Mouse (Mus musculus) heart, embryonic 13.5 days (tissue): ENCODE data around the gene Lrrc45. TPM values are rescaled to one million over a fixed set of nuclear protein-coding genes. Genes with fewer than 3 reads are reported as not detected.
A peak's percentile ranks its signal among the peaks of the same experiment; 100 is the strongest.
"Not testable (repeated sequence)": the region's sequence is repeated elsewhere in the genome, so short reads cannot be mapped to it uniquely, and the experiment has no call there.

Experiments used
- ATAC-seq: fragments of 200-750 bp; cut with Nextera tagmentation; 2 replicates; pipeline ENCODE4 v1.8.0; 2017; ENCODE audit warnings: moderate TSS enrichment; ENCODE audit not compliant: insufficient number of reproducible peaks, low FRiP score, low TSS enrichment; ENCODE audit errors: extremely low read depth
- H3K27ac ChIP-seq: fragments of 300-500 bp; sonication (generic); replicated peaks from 2 replicates; pipeline ENCODE4 v1.5.1; 2015; ENCODE audit warnings: moderate library complexity, mild to moderate bottlenecking, inconsistent platforms
- H3K27me3 ChIP-seq: fragments of 300-500 bp; sonication (generic); replicated peaks from 2 replicates; pipeline ENCODE4 v1.6.1; 2015; ENCODE audit warnings: mild to moderate bottlenecking, inconsistent platforms
- H3K36me3 ChIP-seq: fragments of 300-500 bp; sonication (generic); 2 replicates; pipeline ENCODE4 v1.6.1; 2015; ENCODE audit warnings: mild to moderate bottlenecking, inconsistent platforms
- H3K4me1 ChIP-seq: fragments of 300-500 bp; sonication (generic); 2 replicates; pipeline ENCODE4 v1.6.1; 2015; ENCODE audit warnings: inconsistent platforms
- H3K4me2 ChIP-seq: fragments of 300-500 bp; sonication (generic); 2 replicates; pipeline ENCODE4 v1.6.1; 2015; ENCODE audit warnings: inconsistent platforms, mild to moderate bottlenecking, moderate library complexity
- H3K4me3 ChIP-seq: fragments of 300-500 bp; sonication (generic); 2 replicates; pipeline ENCODE4 v1.5.1; 2015; ENCODE audit warnings: moderate library complexity, mild to moderate bottlenecking, inconsistent platforms
- H3K9ac ChIP-seq: fragments of 300-500 bp; sonication (generic); 2 replicates; pipeline ENCODE4 v1.6.1; 2015; ENCODE audit warnings: inconsistent platforms, mild to moderate bottlenecking, moderate library complexity
- H3K9me3 ChIP-seq: fragments of 300-500 bp; sonication (generic); 2 replicates; pipeline ENCODE4 v1.6.1; 2016; ENCODE audit warnings: inconsistent platforms
- WGBS: fragments of 180-500 bp; shearing (Covaris S2); methylation state at CpG from one replicate; pipeline ENCODE4 v1.1.7; 2015; ENCODE audit warnings: mixed read lengths; 5-methylcytosine and 5-hydroxymethylcytosine counted together
- polyA plus RNA-seq: library from polyadenylated mRNA; unstranded; fragments of >200 nt; fragmentation: Nextera tagmentation; extraction: Ambion mirVana; gene quantifications from 2 replicates; pipeline ENCODE4 v1.2.1, GENCODE M21; 2015

Lrrc45 gene
- 27.8 and 28.1 TPM in 2 replicates for polyA plus RNA-seq

DNA sequence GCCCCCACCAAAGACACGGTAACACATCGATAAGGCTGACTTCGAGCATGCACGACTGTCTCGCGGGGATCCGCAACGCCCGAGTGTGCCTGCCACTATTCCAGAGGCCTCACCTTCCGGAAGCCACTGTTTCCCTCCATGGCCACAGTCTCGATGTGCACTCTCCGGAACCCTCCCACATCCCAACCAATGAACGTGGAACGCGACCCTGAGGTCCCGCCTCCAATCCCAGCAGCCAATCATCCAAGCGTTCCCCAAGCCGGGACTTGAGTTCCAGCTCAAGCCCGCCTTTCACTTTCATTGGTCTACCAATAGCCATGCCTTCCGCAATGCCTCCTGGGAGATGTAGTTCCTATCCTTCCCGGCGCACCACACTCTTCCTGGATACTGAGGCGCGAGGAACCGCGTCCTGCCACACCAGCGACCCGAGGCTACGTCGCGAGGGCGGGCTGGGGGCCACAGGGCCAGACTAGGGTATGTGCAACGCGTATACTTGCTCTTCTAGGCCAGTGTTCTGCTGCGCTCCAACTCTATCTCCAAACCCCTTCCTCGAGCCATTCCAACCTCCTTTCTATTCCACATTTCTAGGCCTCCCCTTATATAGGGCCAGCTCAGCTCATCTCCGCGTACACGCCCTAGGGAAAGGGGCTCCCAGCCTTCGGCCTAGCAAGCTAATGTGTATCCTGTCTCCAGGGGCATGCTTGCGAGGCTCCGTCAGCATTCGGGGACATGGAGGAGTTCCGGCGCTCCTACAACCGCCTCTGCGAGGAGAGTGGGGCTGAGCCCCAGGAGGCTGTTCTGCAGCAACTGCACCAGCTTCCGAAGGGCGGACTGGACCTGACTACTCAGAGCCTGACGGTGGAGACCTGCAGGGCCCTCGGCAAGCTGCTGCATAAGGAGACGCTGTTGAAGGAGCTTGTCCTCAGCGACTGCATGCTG is at the start of gene Lrrc45, which contains the start of gene Cenpx:
TSS of gene Lrrc45 (plus strand) at position 346 of the 939 bp plus-strand sequence.
TSS of gene Cenpx (minus strand) at position 159 of the 939 bp plus-strand sequence.
- H3K4me3 ChIP-seq, result peak within 1 kb of the TSS; percentile 69
- H3K4me2 ChIP-seq, result peak within 1 kb of the TSS; percentile 89
- WGBS, result 3% methylated on average over 53 of the region's 53 CpGs
- H3K9me3 ChIP-seq, result no peaks in the 10 kb centered on the region
- H3K36me3 ChIP-seq, result peaks cover 61% of the 10 kb centered on the region
- ATAC-seq, result peak; percentile 91
- H3K4me1 ChIP-seq, result peaks cover 20% of the 10 kb centered on the region
- no peaks in the 10 kb centered on the region for H3K27me3 ChIP-seq
- peak within 1 kb of the TSS; percentile 76 for H3K27ac ChIP-seq
- H3K9ac ChIP-seq, result peak within 1 kb of the TSS; percentile 86

DNA sequence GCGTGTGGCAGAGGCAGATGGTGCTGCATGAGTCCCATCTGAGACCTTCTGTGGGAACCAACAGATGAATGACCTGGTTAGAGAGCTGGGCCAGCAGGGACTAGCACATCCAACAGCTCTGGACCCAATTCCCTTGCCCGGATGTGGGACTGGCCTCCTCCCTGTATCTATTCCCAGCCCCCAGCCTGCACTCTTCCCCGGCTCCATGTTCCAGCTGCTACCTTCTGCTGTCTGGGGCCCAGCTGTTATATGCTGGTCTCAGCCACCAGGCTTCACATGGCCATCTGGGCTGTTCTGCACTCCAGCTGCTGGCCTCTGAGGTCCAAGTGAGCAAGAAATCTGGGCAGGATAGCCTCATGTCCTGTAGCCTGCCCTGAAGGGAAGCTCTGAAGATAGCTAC is 48.3 kb upstream of the Lrrc45 start:
- Histone ChIP-seq H3K27me3 (peaks cover 50% of the 10 kb centered on the region), H3K9me3 (no peaks in the 10 kb centered on the region), H3K36me3 (no peaks in the 10 kb centered on the region), H3K4me2 (no peak overlapping the region), H3K27ac (no peak overlapping the region), H3K9ac (no peak overlapping the region), H3K4me3 (no peak overlapping the region), H3K4me1 (peaks cover 24% of the 10 kb centered on the region)
- no peak for ATAC-seq
- WGBS, result 52% methylated on average over 3 of the region's 3 CpGs

DNA sequence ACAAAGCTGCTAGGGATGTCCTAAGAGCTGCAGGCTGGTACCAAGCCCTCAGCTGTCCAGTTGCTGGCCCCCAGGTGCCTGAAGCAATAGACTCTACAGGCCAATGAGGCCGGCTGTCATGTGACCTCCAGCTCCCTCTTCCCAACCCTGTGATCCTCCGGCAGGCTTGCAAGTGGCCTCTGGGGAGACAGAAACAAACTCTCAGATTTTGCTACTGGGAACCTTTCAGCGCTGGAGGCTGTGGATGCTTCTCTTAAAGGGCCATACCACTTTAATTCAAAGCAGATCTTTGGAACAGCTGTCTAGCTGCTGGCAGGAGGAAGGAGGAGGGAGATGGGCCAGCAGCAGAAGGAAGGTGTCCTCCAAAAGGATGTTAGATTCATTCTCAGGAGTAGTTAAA is 47.1 kb upstream of the Lrrc45 start:
- 4% methylated on average over 3 of the region's 3 CpGs for WGBS
- peaks cover 15% of the 10 kb centered on the region for H3K4me1 ChIP-seq
- no peaks in the 10 kb centered on the region for H3K9me3 ChIP-seq
- no peaks in the 10 kb centered on the region for H3K36me3 ChIP-seq
- H3K4me3 ChIP-seq, result no peak overlapping the region
- no peak overlapping the region for H3K4me2 ChIP-seq
- H3K27ac ChIP-seq, result no peak overlapping the region
- ATAC-seq, result no peak
- H3K9ac ChIP-seq, result no peak overlapping the region
- peaks cover 38% of the 10 kb centered on the region for H3K27me3 ChIP-seq

DNA sequence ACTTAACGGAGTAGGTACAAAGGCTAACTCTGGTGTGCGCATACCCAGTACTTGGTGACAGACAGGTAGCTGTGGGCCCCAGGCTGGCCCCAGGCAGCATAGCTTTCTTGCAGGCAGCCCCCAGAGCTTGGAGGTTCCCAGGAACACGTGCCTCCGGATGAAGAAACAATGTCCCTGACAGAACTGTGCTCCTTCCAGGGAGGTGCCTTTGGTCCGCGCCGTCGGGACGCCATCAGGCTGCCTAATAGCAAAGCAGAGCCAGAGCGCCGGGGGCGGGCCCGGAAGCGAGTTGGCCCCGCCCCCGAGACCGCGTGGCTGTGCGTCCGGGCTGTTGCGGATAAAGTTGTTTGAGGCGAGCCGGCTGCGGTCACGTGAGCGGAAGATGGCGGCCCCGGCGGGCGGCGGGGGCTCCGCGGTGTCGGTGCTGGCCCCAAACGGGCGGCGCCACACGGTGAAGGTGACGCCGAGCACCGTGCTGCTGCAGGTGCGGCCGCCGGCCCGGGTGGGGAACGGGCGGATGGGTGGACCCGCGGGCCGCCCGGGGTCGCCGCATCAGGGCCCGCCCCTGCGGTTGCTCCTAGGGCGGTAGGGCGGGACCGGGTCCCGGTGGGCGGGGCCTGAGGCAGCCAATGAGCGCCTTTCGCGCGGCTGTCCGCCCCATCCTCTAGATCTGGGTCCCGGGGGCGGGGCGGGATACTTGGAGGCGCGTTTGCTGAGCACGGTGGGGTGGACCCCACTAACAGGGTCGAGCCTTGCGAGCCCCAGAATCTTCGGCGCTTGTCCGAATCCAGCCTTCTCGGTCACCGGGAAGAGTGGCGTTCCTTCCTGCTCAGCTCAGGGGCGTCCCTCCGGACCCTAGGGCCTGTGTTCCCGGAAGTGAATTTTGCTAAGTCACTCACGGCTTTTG is 40.8 kb upstream of the Lrrc45 start, which contains the start of gene Aspscr1:
TSS of gene Aspscr1 (plus strand) at position 287 of the 907 bp plus-strand sequence.
- H3K4me2 ChIP-seq, result peak within 1 kb of the TSS; percentile 96
- ATAC-seq, result peak; percentile 98
- peaks cover 25% of the 10 kb centered on the region for H3K36me3 ChIP-seq
- H3K27ac ChIP-seq, result peak within 1 kb of the TSS; percentile 89
- 1% methylated on average over 83 of the region's 83 CpGs for WGBS
- peaks cover 25% of the 10 kb centered on the region for H3K4me1 ChIP-seq
- H3K4me3 ChIP-seq, result peak within 1 kb of the TSS; percentile 77
- no peaks in the 10 kb centered on the region for H3K27me3 ChIP-seq
- no peaks in the 10 kb centered on the region for H3K9me3 ChIP-seq
- peak within 1 kb of the TSS; percentile 89 for H3K9ac ChIP-seq

DNA sequence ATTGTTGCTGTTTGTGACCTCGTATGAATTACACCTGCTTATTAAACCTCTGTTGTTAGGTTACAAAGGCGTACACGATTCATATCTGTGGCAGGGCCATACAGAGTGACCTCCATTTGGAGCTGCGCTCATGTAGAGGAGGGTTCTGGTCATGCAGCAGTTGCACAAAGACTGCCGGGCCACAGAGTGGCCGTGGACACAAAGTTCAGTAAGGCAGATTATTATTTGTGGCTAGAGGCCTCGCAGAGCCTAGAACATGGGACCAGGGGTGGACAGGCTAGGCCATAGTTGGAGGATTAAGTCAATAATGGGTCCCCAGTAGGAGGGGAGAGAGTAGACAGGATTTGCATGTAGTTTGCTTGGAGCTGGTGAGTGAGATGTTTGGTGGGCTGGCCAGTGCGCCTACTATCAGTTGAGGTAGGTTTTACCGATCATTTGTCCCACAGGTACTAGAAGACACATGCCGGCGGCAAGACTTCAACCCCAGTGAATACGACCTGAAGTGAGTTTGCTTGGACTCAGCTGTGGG is 40.1 kb upstream of the Lrrc45 start:
- H3K36me3 ChIP-seq, result peaks cover 32% of the 10 kb centered on the region
- H3K27ac ChIP-seq, result peak overlapping the region; percentile 89
- ATAC-seq, result peak; percentile 5; the same call in 1 of the 2 replicates
- peak overlapping the region; percentile 96 for H3K4me2 ChIP-seq
- H3K4me3 ChIP-seq, result peak overlapping the region; percentile 77
- H3K9me3 ChIP-seq, result no peaks in the 10 kb centered on the region
- H3K4me1 ChIP-seq, result peaks cover 25% of the 10 kb centered on the region
- WGBS, result 32% methylated on average over 12 of the region's 12 CpGs
- peak overlapping the region; percentile 89 for H3K9ac ChIP-seq
- H3K27me3 ChIP-seq, result no peaks in the 10 kb centered on the region

DNA sequence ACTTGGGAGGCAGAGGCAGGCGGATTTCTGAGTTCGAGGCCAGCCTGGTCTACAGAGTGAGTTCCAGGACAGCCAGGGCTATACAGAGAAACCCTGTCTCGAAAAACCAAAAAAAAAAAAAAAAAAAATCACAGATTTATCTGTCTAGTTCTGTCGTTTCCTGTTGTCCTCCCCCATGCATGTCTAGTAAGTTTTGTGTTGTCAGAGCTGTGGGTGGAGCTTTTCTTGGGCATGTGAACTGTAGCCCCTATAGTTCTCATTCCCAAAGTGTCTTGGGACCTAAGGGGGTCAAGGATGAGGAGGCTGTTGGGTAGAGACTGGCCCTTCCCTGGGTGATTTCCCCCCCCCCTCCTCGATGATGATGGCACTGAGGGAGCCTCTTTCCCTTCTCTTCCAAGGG is 37.9 kb upstream of the Lrrc45 start:
- H3K4me3 ChIP-seq, H3K27ac ChIP-seq, ATAC-seq, H3K4me2 ChIP-seq, H3K9me3 ChIP-seq, H3K9ac ChIP-seq, H3K27me3 ChIP-seq: not testable (repeated sequence)
- WGBS, result 71% methylated on average over 5 of the region's 5 CpGs
- Histone ChIP-seq H3K36me3 (peaks cover 54% of the 10 kb centered on the region), H3K4me1 (peaks cover 25% of the 10 kb centered on the region)

DNA sequence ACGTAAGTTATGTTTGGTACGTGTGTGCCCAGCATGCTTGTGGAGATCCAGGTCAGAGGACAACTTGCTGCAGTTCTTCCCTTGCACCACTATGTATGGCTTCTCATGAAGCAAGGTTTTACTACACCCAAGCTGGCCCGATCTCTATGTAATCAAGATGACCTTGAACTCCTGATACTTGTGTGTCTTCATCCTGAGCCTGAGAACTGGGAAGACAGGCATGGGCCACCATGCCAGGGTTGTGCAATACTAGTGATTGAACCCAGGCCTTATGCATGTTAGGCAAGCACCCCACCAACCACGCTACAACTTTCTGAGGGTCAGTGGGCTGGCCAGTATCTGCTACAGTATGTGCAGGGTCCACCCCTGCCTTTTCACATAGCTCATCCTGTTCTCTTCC is 36.8 kb upstream of the Lrrc45 start:
- no peak overlapping the region for H3K4me2 ChIP-seq
- 83% methylated on average over 4 of the region's 4 CpGs for WGBS
- H3K9me3 ChIP-seq, result no peaks in the 10 kb centered on the region
- H3K9ac ChIP-seq, result no peak overlapping the region
- no peak for ATAC-seq
- H3K36me3 ChIP-seq, result peaks cover 62% of the 10 kb centered on the region
- no peak overlapping the region for H3K4me3 ChIP-seq
- H3K27ac ChIP-seq, result no peak overlapping the region
- H3K4me1 ChIP-seq, result peaks cover 25% of the 10 kb centered on the region
- no peaks in the 10 kb centered on the region for H3K27me3 ChIP-seq

DNA sequence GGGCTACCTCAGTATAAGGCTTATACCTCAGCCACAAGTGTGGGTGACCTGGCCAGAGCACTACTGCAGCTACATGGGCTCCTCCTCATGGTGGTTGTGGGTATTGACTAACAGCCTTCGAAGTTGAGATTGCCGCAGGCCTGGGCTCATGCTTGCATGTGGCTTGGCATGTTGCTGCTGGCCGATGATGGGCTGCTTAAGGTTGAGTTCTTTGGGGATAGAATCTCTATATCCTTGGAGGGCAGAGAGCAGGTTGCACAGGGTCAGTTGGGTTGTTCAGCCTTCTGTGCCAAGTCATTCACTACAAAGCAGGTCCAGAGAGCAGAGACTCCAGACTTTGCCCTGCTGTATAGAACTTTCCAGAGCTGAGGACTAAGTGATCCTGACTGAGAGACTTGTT is 33.8 kb upstream of the Lrrc45 start:
- Histone ChIP-seq H3K4me2 (no peak overlapping the region), H3K36me3 (peaks cover 72% of the 10 kb centered on the region), H3K4me1 (peaks cover 19% of the 10 kb centered on the region), H3K4me3 (no peak overlapping the region), H3K9ac (no peak overlapping the region), H3K27me3 (no peaks in the 10 kb centered on the region), H3K27ac (no peak overlapping the region), H3K9me3 (no peaks in the 10 kb centered on the region)
- ATAC-seq, result no peak
- 74% methylated on average over 3 of the region's 3 CpGs for WGBS

DNA sequence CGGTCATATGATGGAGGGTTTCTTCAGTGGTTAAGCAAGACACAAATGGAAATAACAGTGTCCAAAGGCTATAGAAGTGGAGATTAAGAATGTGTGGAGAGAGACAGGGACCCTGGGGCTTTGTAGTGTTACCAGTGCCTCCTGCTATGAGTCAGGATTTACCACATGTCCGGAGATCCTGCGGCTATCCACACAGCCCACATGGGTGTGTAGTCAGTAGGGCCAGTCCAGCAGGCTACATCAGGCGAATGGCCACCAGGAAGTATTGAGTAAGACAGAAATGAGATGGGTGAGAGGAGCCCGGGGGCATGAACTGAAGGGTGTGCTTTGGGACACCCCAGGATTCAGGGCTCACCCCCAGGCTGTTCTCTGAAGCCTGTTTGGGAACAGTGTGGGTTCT is 31.0 kb upstream of the Lrrc45 start:
- H3K4me2 ChIP-seq, result no peak overlapping the region
- peaks cover 9% of the 10 kb centered on the region for H3K4me1 ChIP-seq
- H3K27me3 ChIP-seq, result no peaks in the 10 kb centered on the region
- H3K36me3 ChIP-seq, result peaks cover 76% of the 10 kb centered on the region
- H3K9me3 ChIP-seq, result no peaks in the 10 kb centered on the region
- no peak for ATAC-seq
- no peak overlapping the region for H3K27ac ChIP-seq
- 86% methylated on average over 5 of the region's 5 CpGs for WGBS
- no peak overlapping the region for H3K4me3 ChIP-seq
- no peak overlapping the region for H3K9ac ChIP-seq

DNA sequence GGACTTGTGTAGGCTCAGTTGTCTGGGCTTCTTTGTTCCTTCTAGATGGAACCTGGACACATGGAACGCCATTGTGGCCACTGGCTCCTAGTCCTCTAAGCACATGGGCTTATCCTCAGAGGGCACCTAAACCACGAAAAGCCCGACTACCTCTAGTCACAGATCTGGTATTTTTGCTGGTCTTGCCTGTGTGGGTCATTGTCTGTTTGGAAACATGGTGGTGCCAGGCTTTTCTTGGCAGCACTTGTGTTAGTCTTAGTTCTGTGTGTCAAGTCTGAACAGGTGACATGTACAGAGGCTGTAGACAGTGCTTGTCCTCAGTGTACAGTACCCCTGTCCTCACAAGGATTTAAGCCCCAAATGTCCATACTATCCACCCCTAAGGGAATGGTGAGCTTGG is 30.2 kb upstream of the Lrrc45 start:
- WGBS, result 75% methylated on average over 3 of the region's 3 CpGs

DNA sequence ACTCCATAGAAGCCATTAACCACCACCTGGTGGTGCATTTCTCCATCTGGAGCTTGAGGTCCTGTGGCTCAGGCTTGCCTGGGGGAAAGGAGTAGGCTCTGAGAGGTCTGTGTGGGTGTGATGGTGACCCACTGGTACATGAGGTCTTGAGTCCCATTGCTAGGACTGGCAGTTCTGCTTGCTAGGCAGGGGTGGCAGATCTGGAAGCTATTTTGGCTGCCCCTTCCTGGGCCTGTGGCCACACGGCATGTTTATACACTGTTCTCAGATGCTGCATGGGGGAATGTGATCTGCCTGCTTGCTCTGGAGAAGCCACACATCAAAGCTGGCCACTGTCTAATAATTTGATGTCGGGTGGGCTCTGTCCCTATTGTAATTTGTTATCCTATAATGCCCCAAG is 29.6 kb upstream of the Lrrc45 start:
- H3K4me1 ChIP-seq, result peaks cover 9% of the 10 kb centered on the region
- WGBS, result 71% methylated on average over 2 of the region's 2 CpGs
- no peak overlapping the region for H3K27ac ChIP-seq
- no peak overlapping the region for H3K4me3 ChIP-seq
- no peak for ATAC-seq
- peaks cover 76% of the 10 kb centered on the region for H3K36me3 ChIP-seq
- H3K4me2 ChIP-seq, result no peak overlapping the region
- no peak overlapping the region for H3K9ac ChIP-seq
- no peaks in the 10 kb centered on the region for H3K27me3 ChIP-seq
- no peaks in the 10 kb centered on the region for H3K9me3 ChIP-seq

More for the DNA sequence above, 30.2 kb upstream of the Lrrc45 start:
- H3K4me3 ChIP-seq, result no peak overlapping the region
- H3K9ac ChIP-seq, result no peak overlapping the region
- no peak for ATAC-seq
- no peaks in the 10 kb centered on the region for H3K27me3 ChIP-seq
- no peak overlapping the region for H3K27ac ChIP-seq
- peaks cover 76% of the 10 kb centered on the region for H3K36me3 ChIP-seq
- H3K4me2 ChIP-seq, result no peak overlapping the region
- H3K9me3 ChIP-seq, result no peaks in the 10 kb centered on the region
- peaks cover 9% of the 10 kb centered on the region for H3K4me1 ChIP-seq
